8 mouse cellular contexts compared by ENCODE assay signal in the genomic region with DNA sequence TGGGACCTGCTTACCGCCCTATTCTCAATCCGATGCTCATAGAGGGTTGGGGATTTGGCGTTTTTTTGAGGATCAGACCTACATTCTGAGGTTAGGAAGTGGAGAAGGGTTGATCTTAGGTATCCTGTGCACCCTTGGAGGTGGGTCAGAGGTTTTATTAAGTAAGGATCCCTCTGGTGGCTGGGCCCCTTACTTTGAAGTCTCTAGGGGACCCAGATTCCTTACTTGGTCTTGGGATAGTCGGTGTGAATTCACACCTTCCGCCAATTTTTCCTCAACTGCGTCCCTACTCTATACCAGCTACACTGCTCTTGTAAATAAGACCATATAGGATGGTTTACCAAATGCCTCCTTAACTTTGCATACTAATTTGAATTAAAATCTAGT. TPM values are rescaled to one million over a fixed set of nuclear protein-coding genes. Genes with fewer than 3 reads are reported as not detected.
DNase-seq lines count a peak whose midpoint lies in the region; ATAC-seq and TF ChIP-seq lines count a peak whose summit lies in the region.

No protein-coding gene starts in this region.

- peaks cover 18% of the 10 kb centered on the region; the same call in 1 of the 2 replicates for H3K27me3 ChIP-seq in heart, embryonic 13.5 days (replicated peaks)
- no peaks in the 10 kb centered on the region for H3K27me3 ChIP-seq in forebrain, embryonic 16.5 days (replicated peaks; ENCODE audit: control insufficient read depth, insufficient read depth, low read length)
- H3K27me3 ChIP-seq in liver, postnatal 0 days (ENCODE audit: insufficient read depth, low read length) = peaks cover 10% of the 10 kb centered on the region; the same call in 1 of the 2 replicates

- no peaks in the 10 kb centered on the region for H3K36me3 ChIP-seq in heart, embryonic 13.5 days
- H3K36me3 ChIP-seq in forebrain, embryonic 16.5 days (ENCODE audit: control insufficient read depth, insufficient read depth) = no peaks in the 10 kb centered on the region
- no peaks in the 10 kb centered on the region for H3K36me3 ChIP-seq in liver, postnatal 0 days (replicated peaks; ENCODE audit: insufficient read depth, low read length)

- H3K9me3 ChIP-seq in heart, embryonic 13.5 days = no peaks in the 10 kb centered on the region
- no peaks in the 10 kb centered on the region for H3K9me3 ChIP-seq in forebrain, embryonic 16.5 days (ENCODE audit: control insufficient read depth, low read length)
- H3K9me3 ChIP-seq in liver, postnatal 0 days (ENCODE audit: low read length) = no peaks in the 10 kb centered on the region

- TF ChIP-seq EP300 in liver, postnatal 0 days (IDR thresholded peaks at IDR 0.05; ENCODE audit: low read depth) = no peak

- H3K4me2 ChIP-seq in heart, embryonic 13.5 days = peak overlapping the region; percentile 97
- H3K4me2 ChIP-seq in forebrain, embryonic 16.5 days (ENCODE audit: low read length) = peak overlapping the region; percentile 98
- peak overlapping the region; percentile 82 for H3K4me2 ChIP-seq in liver, postnatal 0 days (ENCODE audit: low read depth, low read length)

- H3K4me3 ChIP-seq in heart, embryonic 13.5 days = peak overlapping the region; percentile 76
- peak overlapping the region; percentile 69 for H3K4me3 ChIP-seq in forebrain, embryonic 16.5 days (replicated peaks; ENCODE audit: low read length)
- H3K4me3 ChIP-seq in liver, postnatal 0 days (ENCODE audit: low read depth, low read length) = peak overlapping the region; percentile 64

- no peak for DNase-seq in heart, adult 9 months (ENCODE audit: low spot score in 2 of 2)
- peak; percentile 29 for DNase-seq in ES-CJ7 (ENCODE audit: low read depth, low spot score)
- DNase-seq in liver, postnatal 0 days = no peak
- DNase-seq in adrenal gland, adult 18-20 months (ENCODE audit: low spot score in 2 of 2) = no peak
- no peak for DNase-seq in urinary bladder, postnatal 36 days (ENCODE audit: low spot score in 2 of 2)
- no peak for DNase-seq in left cerebral cortex, adult 9 months (ENCODE audit: low spot score in 2 of 2)

- H3K4me1 ChIP-seq in heart, embryonic 13.5 days = peaks cover 17% of the 10 kb centered on the region
- peaks cover 15% of the 10 kb centered on the region for H3K4me1 ChIP-seq in forebrain, embryonic 16.5 days (replicated peaks; ENCODE audit: control insufficient read depth, insufficient read depth, low read length)
- H3K4me1 ChIP-seq in liver, postnatal 0 days (ENCODE audit: insufficient read depth) = 0 out of 2 replicates have a peak, but pooled peaks cover 2% of the 10 kb centered on the region

- H3K9ac ChIP-seq in heart, embryonic 13.5 days = peak overlapping the region; percentile 81
- peak overlapping the region; percentile 64 for H3K9ac ChIP-seq in forebrain, embryonic 16.5 days (replicated peaks; ENCODE audit: low read depth, low read length)
- peak overlapping the region; percentile 65 for H3K9ac ChIP-seq in liver, postnatal 0 days (replicated peaks)

- no peak overlapping the region for H3K27ac ChIP-seq in heart, embryonic 13.5 days (replicated peaks)
- H3K27ac ChIP-seq in forebrain, embryonic 16.5 days (ENCODE audit: low read length) = no peak overlapping the region
- H3K27ac ChIP-seq in liver, postnatal 0 days (ENCODE audit: low read depth) = 0 out of 2 replicates have a peak overlapping the region, but pooled peaks have one; percentile 22

- TF ChIP-seq CTCF in liver, postnatal 0 days (IDR thresholded peaks at IDR 0.05; ENCODE audit: low read depth) = no peak

- no peak for ATAC-seq in heart, embryonic 13.5 days (ENCODE audit: extremely low read depth, insufficient number of reproducible peaks, low FRiP score, low TSS enrichment)
- 0 out of 2 replicates have a peak, but pooled peaks have one; percentile 2 for ATAC-seq in forebrain, embryonic 16.5 days
- no peak for ATAC-seq in liver, postnatal 0 days

- 12% methylated on average over 6 of the region's 6 CpGs for WGBS in heart, embryonic 13.5 days
- 15% methylated on average over 6 of the region's 6 CpGs for WGBS in forebrain, embryonic 16.5 days
- 17% methylated on average over 6 of the region's 6 CpGs for WGBS in liver, postnatal 0 days (ENCODE audit: insufficient replicate concordance)

RNA-seq across cellular contexts. Expression of a gene that starts 0.5 kb away (rescaled TPM):
- polyA plus RNA-seq in heart, embryonic 13.5 days (2015; fragmentation: Nextera tagmentation; extraction: Ambion mirVana) = 2.7 and 2.8 TPM in 2 replicates
- polyA plus RNA-seq in forebrain, embryonic 16.5 days (2015; fragmentation: Nextera tagmentation; extraction: Ambion mirVana) = 2.5 and 3.2 TPM in 2 replicates
- polyA plus RNA-seq in liver, postnatal 0 days (2015; fragmentation: Nextera tagmentation; extraction: Ambion mirVana) = 2.5 and 3.3 TPM in 2 replicates
- 10 to 100 TPM; 21.6 to 25.0 TPM for total RNA-seq in adrenal gland, adult 18-20 months (2021)
